Mouse (Mus musculus) heart, embryonic 11.5 days (tissue): ENCODE measurements around the gene Pde4a. TPM values are rescaled to one million over a fixed set of nuclear protein-coding genes. Genes with fewer than 3 reads are reported as not detected.

ENCODE experiments used
- ATAC-seq: fragments of 200-750 bp; cut with Nextera tagmentation; replicated peaks from 2 replicates; pipeline ENCODE4 v1.8.0; 2017; ENCODE audit warnings: moderate library complexity; ENCODE audit not compliant: insufficient number of reproducible peaks, low FRiP score, low TSS enrichment
- H3K27ac ChIP-seq: fragments of 300-500 bp; sonication (generic); 2 replicates; pipeline ENCODE4 v1.5.1; 2014; ENCODE audit warnings: mild to moderate bottlenecking, low read depth, low read length
- H3K27me3 ChIP-seq: fragments of 300-500 bp; sonication (generic); 2 replicates; pipeline ENCODE4 v1.6.1; 2014; ENCODE audit warnings: mild to moderate bottlenecking, low read length, mixed read lengths; ENCODE audit not compliant: control insufficient read depth, insufficient read depth
- H3K36me3 ChIP-seq: fragments of 300-500 bp; sonication (generic); 2 replicates; pipeline ENCODE4 v1.6.1; 2014; ENCODE audit warnings: mild to moderate bottlenecking, low read length, moderate library complexity, mixed read lengths; ENCODE audit not compliant: control insufficient read depth, insufficient read depth
- H3K4me1 ChIP-seq: fragments of 300-500 bp; sonication (generic); 2 replicates; pipeline ENCODE4 v1.6.1; 2014; ENCODE audit warnings: low read length; ENCODE audit not compliant: control insufficient read depth, insufficient read depth
- H3K4me2 ChIP-seq: fragments of 300-500 bp; sonication (generic); 2 replicates; pipeline ENCODE4 v1.6.1; 2014; ENCODE audit warnings: mild to moderate bottlenecking, moderate library complexity
- H3K4me3 ChIP-seq: fragments of 300-500 bp; sonication (generic); 2 replicates; pipeline ENCODE4 v1.5.1; 2014; ENCODE audit warnings: low read depth, low read length
- H3K9ac ChIP-seq: fragments of 300-500 bp; sonication (generic); 2 replicates; pipeline ENCODE4 v1.6.1; 2014; ENCODE audit warnings: mild to moderate bottlenecking, low read depth, low read length, moderate library complexity
- H3K9me3 ChIP-seq: fragments of 300-500 bp; sonication (generic); replicated peaks from 2 replicates; pipeline ENCODE4 v1.6.1; 2016; ENCODE audit warnings: low read length; ENCODE audit not compliant: control insufficient read depth
- WGBS: fragments of 180-500 bp; shearing (Covaris S2); extraction: QIAGEN DNeasy Blood & Tissue Kit; methylation state at CpG from one replicate; pipeline ENCODE4 v1.1.7; 2014; ENCODE audit not compliant: insufficient replicate concordance; 5-methylcytosine and 5-hydroxymethylcytosine counted together
- polyA plus RNA-seq: library from polyadenylated mRNA; unstranded; fragments of >200 nt; fragmentation: Nextera tagmentation; extraction: Ambion mirVana; gene quantifications from 2 replicates; pipeline ENCODE4 v1.2.1, GENCODE M21; 2014

Pde4a gene
- 7.6 and 8.3 TPM in 2 replicates for polyA plus RNA-seq

- WGBS = 1% methylated on average over 81 of the region's 86 CpGs
- Histone ChIP-seq H3K9me3 (no peaks in the 10 kb centered on the region), H3K4me3 (peak within 1 kb of the TSS; percentile 62)
Observed at GRCm38 (mm10) chr9:21165041-21165951, at the start of gene Pde4a. Pde4a (plus strand) TSS chr9:21165714.

GRCm38 (mm10) chr9:21117073-21117472, 48.4 kb upstream of the Pde4a start:
- H3K4me3 ChIP-seq = no peak overlapping the region
- H3K36me3 ChIP-seq = no peaks in the 10 kb centered on the region; the same call in 1 of the 2 replicates
- no peak for ATAC-seq
- H3K27me3 ChIP-seq = no peaks in the 10 kb centered on the region
- H3K4me2 ChIP-seq = no peak overlapping the region
- H3K9me3 ChIP-seq = no peaks in the 10 kb centered on the region
- H3K9ac ChIP-seq = no peak overlapping the region
- 72% methylated on average over 6 of the region's 6 CpGs for WGBS
- no peaks in the 10 kb centered on the region for H3K4me1 ChIP-seq
- H3K27ac ChIP-seq = no peak overlapping the region

More at GRCm38 (mm10) chr9:21165041-21165951, at the start of gene Pde4a:
- peak within 1 kb of the TSS; percentile 97 for H3K4me2 ChIP-seq
- H3K27ac ChIP-seq = no peak within 1 kb of the TSS; the same call in 1 of the 2 replicates
- H3K27me3 ChIP-seq = peaks cover 38% of the 10 kb centered on the region
- no peak for ATAC-seq
- peak within 1 kb of the TSS; percentile 79 for H3K9ac ChIP-seq
- H3K36me3 ChIP-seq = no peaks in the 10 kb centered on the region
- peaks cover 46% of the 10 kb centered on the region for H3K4me1 ChIP-seq

GRCm38 (mm10) chr9:21121483-21121882, 44.0 kb upstream of the Pde4a start:
- ATAC-seq = no peak

GRCm38 (mm10) chr9:21124837-21125236, 40.7 kb upstream of the Pde4a start:
- H3K9ac ChIP-seq = no peak overlapping the region
- H3K4me1 ChIP-seq = peaks cover 8% of the 10 kb centered on the region; the same call in 1 of the 2 replicates
- 75% methylated on average over 5 of the region's 5 CpGs for WGBS
- H3K4me2 ChIP-seq = no peak overlapping the region
- H3K36me3 ChIP-seq = no peaks in the 10 kb centered on the region; the same call in 1 of the 2 replicates
- no peaks in the 10 kb centered on the region for H3K9me3 ChIP-seq
- H3K27ac ChIP-seq = no peak overlapping the region
- H3K4me3 ChIP-seq = no peak overlapping the region
- H3K27me3 ChIP-seq = no peaks in the 10 kb centered on the region
- ATAC-seq = no peak

More at GRCm38 (mm10) chr9:21121483-21121882, 44.0 kb upstream of the Pde4a start:
- Histone ChIP-seq H3K9ac (no peak overlapping the region), H3K4me1 (peaks cover 5% of the 10 kb centered on the region; the same call in 1 of the 2 replicates), H3K4me2 (no peak overlapping the region), H3K27me3 (no peaks in the 10 kb centered on the region), H3K4me3 (no peak overlapping the region), H3K27ac (no peak overlapping the region), H3K9me3 (no peaks in the 10 kb centered on the region), H3K36me3 (no peaks in the 10 kb centered on the region; the same call in 1 of the 2 replicates)
- WGBS = 87% methylated on average over 16 of the region's 16 CpGs

GRCm38 (mm10) chr9:21125502-21126258, 39.8 kb upstream of the Pde4a start:
- H3K4me1 ChIP-seq = peaks cover 12% of the 10 kb centered on the region; the same call in 1 of the 2 replicates
- no peak overlapping the region for H3K4me2 ChIP-seq
- H3K4me3 ChIP-seq = no peak overlapping the region
- peak overlapping the region; percentile 74 for H3K27ac ChIP-seq
- H3K9me3 ChIP-seq = no peaks in the 10 kb centered on the region
- no peak overlapping the region for H3K9ac ChIP-seq
- WGBS = 82% methylated on average over 9 of the region's 9 CpGs
- no peak for ATAC-seq
- no peaks in the 10 kb centered on the region; the same call in 1 of the 2 replicates for H3K36me3 ChIP-seq
- no peaks in the 10 kb centered on the region for H3K27me3 ChIP-seq

GRCm38 (mm10) chr9:21126259-21126627, 39.3 kb upstream of the Pde4a start:
- no peaks in the 10 kb centered on the region; the same call in 1 of the 2 replicates for H3K36me3 ChIP-seq
- peak; percentile 43 for ATAC-seq

GRCm38 (mm10) chr9:21131059-21131956, 34.2 kb upstream of the Pde4a start, which contains the start of gene Tyk2:
Tyk2 (minus strand) TSS chr9:21131243.
- H3K4me2 ChIP-seq = peak within 1 kb of the TSS; percentile 73
- H3K4me3 ChIP-seq = peak within 1 kb of the TSS; percentile 63
- peak; percentile 93 for ATAC-seq
- peak within 1 kb of the TSS; percentile 75 for H3K9ac ChIP-seq
- peak within 1 kb of the TSS; percentile 16; the same call in 1 of the 2 replicates for H3K27ac ChIP-seq
- no peaks in the 10 kb centered on the region for H3K27me3 ChIP-seq
- 0 out of 2 replicates have a peak, but pooled peaks cover 8% of the 10 kb centered on the region for H3K4me1 ChIP-seq
- no peaks in the 10 kb centered on the region for H3K9me3 ChIP-seq
- WGBS = 5% methylated on average over 37 of the region's 37 CpGs
- no peaks in the 10 kb centered on the region for H3K36me3 ChIP-seq

More at GRCm38 (mm10) chr9:21126259-21126627, 39.3 kb upstream of the Pde4a start:
- H3K27me3 ChIP-seq = no peaks in the 10 kb centered on the region
- H3K9me3 ChIP-seq = no peaks in the 10 kb centered on the region
- H3K27ac ChIP-seq = peak overlapping the region; percentile 75
- no peak overlapping the region for H3K9ac ChIP-seq
- peaks cover 12% of the 10 kb centered on the region; the same call in 1 of the 2 replicates for H3K4me1 ChIP-seq
- H3K4me3 ChIP-seq = no peak overlapping the region
- H3K4me2 ChIP-seq = no peak overlapping the region
- WGBS = 45% methylated on average over 2 of the region's 2 CpGs
